In the genomic region with DNA sequence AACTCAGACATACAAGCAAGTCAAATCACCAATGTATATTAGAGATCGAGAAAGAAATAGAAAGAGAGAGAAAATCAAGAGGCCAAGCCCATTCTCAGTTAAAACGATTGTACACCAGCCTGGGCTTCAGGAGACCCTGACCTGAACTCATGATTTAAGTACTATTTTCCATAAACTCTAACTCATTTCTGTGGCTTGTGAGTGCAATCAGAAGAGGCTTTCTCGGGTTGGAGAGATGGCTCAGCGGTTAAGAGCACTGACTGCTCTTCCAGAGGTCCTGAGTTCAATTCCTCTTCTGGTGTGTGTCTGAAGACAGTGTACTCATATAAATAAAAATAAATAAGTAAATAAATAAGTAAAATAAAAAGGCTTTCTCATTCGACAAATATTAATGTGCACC, we compare ENCODE assay signal across 8 mouse cellular contexts. TPM values are rescaled to one million over a fixed set of nuclear protein-coding genes. Genes with fewer than 3 reads are reported as not detected.
DNase-seq lines count a peak whose midpoint lies in the region; ATAC-seq and TF ChIP-seq lines count a peak whose summit lies in the region.

No protein-coding gene starts in this region.

- no peak for TF ChIP-seq CTCF in liver, embryonic 14.5 days (IDR thresholded peaks at IDR 0.05; ENCODE audit: low read depth)

- WGBS in heart, embryonic 10.5 days = 52% methylated on average over 5 of the region's 5 CpGs
- 58% methylated on average over 5 of the region's 5 CpGs for WGBS in forebrain, embryonic 13.5 days
- 26% methylated on average over 5 of the region's 5 CpGs for WGBS in liver, embryonic 14.5 days (ENCODE audit: insufficient replicate concordance)

- H3K36me3 ChIP-seq in heart, embryonic 10.5 days = peaks cover 25% of the 10 kb centered on the region
- H3K36me3 ChIP-seq in forebrain, embryonic 13.5 days (ENCODE audit: poor library complexity, severe bottlenecking) = peaks cover 24% of the 10 kb centered on the region
- peaks cover 32% of the 10 kb centered on the region for H3K36me3 ChIP-seq in liver, embryonic 14.5 days (replicated peaks; ENCODE audit: control insufficient read depth, insufficient read depth, low read depth)

- TF ChIP-seq EP300 in liver, embryonic 14.5 days (IDR thresholded peaks at IDR 0.05; ENCODE audit: low read depth) = no peak

- H3K27ac ChIP-seq in heart, embryonic 10.5 days = no peak overlapping the region; the same call in 1 of the 2 replicates
- H3K27ac ChIP-seq in forebrain, embryonic 13.5 days = no peak overlapping the region
- H3K27ac ChIP-seq in liver, embryonic 14.5 days = peak overlapping the region; percentile 74

- H3K4me1 ChIP-seq in heart, embryonic 10.5 days = peaks cover 13% of the 10 kb centered on the region
- H3K4me1 ChIP-seq in forebrain, embryonic 13.5 days = peaks cover 20% of the 10 kb centered on the region
- peaks cover 13 to 27% of the 10 kb centered on the region in 2 experiments for H3K4me1 ChIP-seq in liver, embryonic 14.5 days (replicated peaks; ENCODE audit: control insufficient read depth in 2 of 2, insufficient read depth in 2 of 2, low read length in 1 of 2)

- no peak for ATAC-seq in forebrain, embryonic 13.5 days
- ATAC-seq in liver, embryonic 14.5 days (ENCODE audit: insufficient read depth) = no peak
- ATAC-seq in CD4-positive, CD25-positive, alpha-beta regulatory T cell, adult 4 months = no peak

- peak overlapping the region; percentile 81 for H3K4me3 ChIP-seq in heart, embryonic 10.5 days
- H3K4me3 ChIP-seq in forebrain, embryonic 13.5 days = peak overlapping the region; percentile 96
- H3K4me3 ChIP-seq in liver, embryonic 14.5 days (ENCODE audit: insufficient read depth in 1 of 2, low read depth in 2 of 2, low read length in 2 of 2) = peak overlapping the region; percentile 86 to 95

- H3K9ac ChIP-seq in forebrain, embryonic 13.5 days = peak overlapping the region; percentile 83
- peak overlapping the region; percentile 94 for H3K9ac ChIP-seq in liver, embryonic 14.5 days (replicated peaks)

- H3K9me3 ChIP-seq in heart, embryonic 10.5 days = no peaks in the 10 kb centered on the region
- H3K9me3 ChIP-seq in forebrain, embryonic 13.5 days (replicated peaks) = no peaks in the 10 kb centered on the region
- no peaks in the 10 kb centered on the region for H3K9me3 ChIP-seq in liver, embryonic 14.5 days (ENCODE audit: control insufficient read depth, low read length)

- DNase-seq in heart, embryonic 10.5 days (ENCODE audit: low spot score) = no peak
- DNase-seq in heart, adult 9 months (ENCODE audit: low spot score in 2 of 2) = no peak
- peak; percentile 22 for DNase-seq in A20 (ENCODE audit: low read depth, low spot score)
- no peak for DNase-seq in liver, embryonic 14.5 days (ENCODE audit: low read depth in 3 of 3, low spot score in 3 of 3)
- no peak for DNase-seq in yolk sac, embryonic 10.5 days (ENCODE audit: low spot score)
- DNase-seq in left cerebral cortex, adult 9 months (ENCODE audit: low spot score in 2 of 2) = no peak

- H3K4me2 ChIP-seq in forebrain, embryonic 13.5 days = peak overlapping the region; percentile 84
- peak overlapping the region; percentile 90 for H3K4me2 ChIP-seq in liver, embryonic 14.5 days (ENCODE audit: low read depth)

- no peaks in the 10 kb centered on the region for H3K27me3 ChIP-seq in heart, embryonic 10.5 days (ENCODE audit: insufficient read depth, poor library complexity, severe bottlenecking)
- H3K27me3 ChIP-seq in forebrain, embryonic 13.5 days = no peaks in the 10 kb centered on the region
- no peaks in the 10 kb centered on the region for H3K27me3 ChIP-seq in liver, embryonic 14.5 days (ENCODE audit: control insufficient read depth, insufficient read depth, low read length)

RNA-seq across cellular contexts. Expression of gene Atp6v1e1, which starts 0.9 kb away (rescaled TPM):
- 135 and 144 TPM in 2 replicates for polyA plus RNA-seq in heart, embryonic 10.5 days (2016; fragmentation: Nextera tagmentation; extraction: Ambion mirVana)
- 189 and 196 TPM in 2 replicates for polyA plus RNA-seq in forebrain, embryonic 13.5 days (2015; fragmentation: Nextera tagmentation; extraction: Ambion mirVana)
- 43.2 and 73.8 TPM in 2 replicates for polyA plus RNA-seq in liver, embryonic 14.5 days (2012; rRNA removed)
- polyA plus RNA-seq in liver, embryonic 14.5 days (2014; fragmentation: Nextera tagmentation; extraction: Ambion mirVana) = 141 and 145 TPM in 2 replicates
- 10 to 100 TPM; 89.9 to 92.8 TPM for polyA plus RNA-seq in CD4-positive, CD25-positive, alpha-beta regulatory T cell, adult 4 months (2017; shearing (Covaris generic))

RNA-seq across cellular contexts. Expression of gene Bcl2l13, which starts 14.3 kb away (rescaled TPM):
- polyA plus RNA-seq in heart, embryonic 10.5 days (2016; fragmentation: Nextera tagmentation; extraction: Ambion mirVana) = 30.9 and 36.8 TPM in 2 replicates
- polyA plus RNA-seq in forebrain, embryonic 13.5 days (2015; fragmentation: Nextera tagmentation; extraction: Ambion mirVana) = 32.5 and 40.4 TPM in 2 replicates
- polyA plus RNA-seq in liver, embryonic 14.5 days (2012; rRNA removed) = 18.1 and 20.0 TPM in 2 replicates
- 28.6 and 34.6 TPM in 2 replicates for polyA plus RNA-seq in liver, embryonic 14.5 days (2014; fragmentation: Nextera tagmentation; extraction: Ambion mirVana)
- 10 to 100 TPM; 10.4 to 11.7 TPM for polyA plus RNA-seq in CD4-positive, CD25-positive, alpha-beta regulatory T cell, adult 4 months (2017; shearing (Covaris generic))

RNA-seq across cellular contexts. Expression of gene Slc25a18, which starts 48.3 kb away (rescaled TPM):
- 0.12 and 0.13 TPM in 2 replicates for polyA plus RNA-seq in heart, embryonic 10.5 days (2016; fragmentation: Nextera tagmentation; extraction: Ambion mirVana)
- 0.83 and 0.86 TPM in 2 replicates for polyA plus RNA-seq in forebrain, embryonic 13.5 days (2015; fragmentation: Nextera tagmentation; extraction: Ambion mirVana)
- polyA plus RNA-seq in liver, embryonic 14.5 days (2012; rRNA removed) = 0.08 and 0.09 TPM in 2 replicates
- 0.08 and 0.11 TPM in 2 replicates for polyA plus RNA-seq in liver, embryonic 14.5 days (2014; fragmentation: Nextera tagmentation; extraction: Ambion mirVana)
- polyA plus RNA-seq in CD4-positive, CD25-positive, alpha-beta regulatory T cell, adult 4 months (2017; shearing (Covaris generic)) = under 1 TPM in 1 of 2 experiments, not detected in 1; 0.34 TPM
